Mouse (Mus musculus) MEL (cell line): ENCODE data around the gene Tnrc18. TPM values are rescaled to one million over a fixed set of nuclear protein-coding genes. Genes with fewer than 3 reads are reported as not detected.

Experiments
- DNase-seq: peaks from one replicate; pipeline ENCODE4 v3.0.0; 2011; ENCODE audit warnings: low read depth, low spot score
- H3K27ac ChIP-seq: 2 replicates; pipeline ENCODE4 v1.5.1; 2012; ENCODE audit warnings: low read depth, mild to moderate bottlenecking, control low read depth, low read length, moderate library complexity; ENCODE audit not compliant: control insufficient read depth
- H3K27me3 ChIP-seq, 2 experiments: fragments of 150-350 bp in 1 of 2; sonication (generic) in 1 of 2; 2 replicates each; pipeline ENCODE4 v1.6.1; 2012; ENCODE audit warnings: low read length in 2 of 2, mild to moderate bottlenecking in 2 of 2, improper control_type of control experiment in 1 of 2, moderate library complexity in 1 of 2; ENCODE audit not compliant: insufficient read depth in 2 of 2, control insufficient read depth in 1 of 2
- H3K36me3 ChIP-seq, 2 experiments: 2 replicates each; pipeline ENCODE4 v1.6.1; 2012 to 2014; ENCODE audit warnings: low read length in 2 of 2, improper control_type of control experiment in 1 of 2, inconsistent platforms in 1 of 2, mild to moderate bottlenecking in 1 of 2; ENCODE audit not compliant: insufficient read depth in 2 of 2, control insufficient read depth in 1 of 2
- H3K4me1 ChIP-seq, 2 experiments: fragments of 150-350 bp in 1 of 2; sonication (generic) in 1 of 2; 2 replicates each; pipeline ENCODE4 v1.6.1; 2012; ENCODE audit warnings: low read length in 2 of 2, improper control_type of control experiment in 1 of 2, mild to moderate bottlenecking in 1 of 2; ENCODE audit not compliant: insufficient read depth in 2 of 2, control insufficient read depth in 1 of 2
- H3K4me3 ChIP-seq, 2 experiments: fragments of 150-350 bp in 1 of 2; sonication (generic) in 1 of 2; 2 replicates each; pipeline ENCODE4 v1.5.1; 2012; ENCODE audit warnings: low read depth in 2 of 2, low read length in 2 of 2, mild to moderate bottlenecking in 2 of 2, moderate library complexity in 2 of 2, control low read depth in 1 of 2, improper control_type of control experiment in 1 of 2; ENCODE audit not compliant: control insufficient read depth in 1 of 2, insufficient read depth in 1 of 2
- H3K79me2 ChIP-seq: 2 replicates; pipeline ENCODE4 v1.6.1; 2012; ENCODE audit warnings: mild to moderate bottlenecking, low read length, moderate library complexity; ENCODE audit not compliant: control insufficient read depth, poor library complexity, insufficient read depth
- H3K9ac ChIP-seq: 2 replicates; pipeline ENCODE4 v1.6.1; 2012; ENCODE audit warnings: low read depth, mild to moderate bottlenecking, control low read depth, low read length, moderate library complexity; ENCODE audit not compliant: control insufficient read depth, poor library complexity, severe bottlenecking
- H3K9me3 ChIP-seq: fragments of 150-350 bp; sonication (generic); replicated peaks from 2 replicates; pipeline ENCODE4 v1.6.1; 2012; ENCODE audit warnings: mild to moderate bottlenecking, low read length, improper control_type of control experiment, moderate library complexity; ENCODE audit not compliant: insufficient read depth
- BHLHE40 ChIP-seq: IDR thresholded peaks from 2 replicates; pipeline ENCODE4 v1.6.1; 2012; ENCODE audit warnings: low read depth, mild to moderate bottlenecking, inconsistent platforms, low read length, improper control_type of control experiment, borderline replicate concordance
- CHD1 ChIP-seq: IDR thresholded peaks from 2 replicates; pipeline ENCODE4 v1.6.1; 2012; ENCODE audit warnings: low read depth, mild to moderate bottlenecking, inconsistent platforms, low read length, improper control_type of control experiment
- CHD2 ChIP-seq: IDR thresholded peaks from 2 replicates; pipeline ENCODE4 v1.6.1; 2011; ENCODE audit warnings: low read length, improper control_type of control experiment
- E2F4 ChIP-seq: IDR thresholded peaks from 2 replicates; pipeline ENCODE4 v1.6.1; 2011; ENCODE audit warnings: low read depth, low read length, improper control_type of control experiment, borderline replicate concordance
- EP300 ChIP-seq, 2 experiments: IDR thresholded peaks; 2 replicates each; pipeline ENCODE4 v1.6.1; 2011; ENCODE audit warnings: improper control_type of control experiment in 2 of 2, low read length in 2 of 2, low read depth in 1 of 2, mild to moderate bottlenecking in 1 of 2
- ETS1 ChIP-seq: IDR thresholded peaks from 2 replicates; pipeline ENCODE4 v1.6.1; 2012; ENCODE audit warnings: low read depth, mild to moderate bottlenecking, inconsistent platforms, low read length, improper control_type of control experiment, moderate library complexity
- HCFC1 ChIP-seq: IDR thresholded peaks from 2 replicates; pipeline ENCODE4 v1.6.1; 2012; ENCODE audit warnings: low read depth, mild to moderate bottlenecking, inconsistent platforms, low read length, improper control_type of control experiment, moderate library complexity
- JUND ChIP-seq: IDR thresholded peaks from 2 replicates; pipeline ENCODE4 v1.6.1; 2011; ENCODE audit warnings: low read depth, mild to moderate bottlenecking, improper control_type of control experiment, low read length
- KAT2A ChIP-seq: conservative IDR thresholded peaks from 2 replicates; pipeline ENCODE4 v1.6.1; 2012; ENCODE audit warnings: low read depth, low read length, improper control_type of control experiment, inconsistent platforms
- MAFK ChIP-seq: IDR thresholded peaks from 2 replicates; pipeline ENCODE4 v1.6.1; 2011; ENCODE audit warnings: low read depth, mild to moderate bottlenecking, low read length, improper control_type of control experiment, borderline replicate concordance
- MAX ChIP-seq: IDR thresholded peaks from 2 replicates; pipeline ENCODE4 v1.6.1; 2011; ENCODE audit warnings: low read length, improper control_type of control experiment
- MEF2A ChIP-seq: IDR thresholded peaks from 2 replicates; pipeline ENCODE4 v1.6.1; 2014; ENCODE audit warnings: low read depth, mild to moderate bottlenecking, inconsistent platforms, low read length, improper control_type of control experiment; ENCODE audit not compliant: poor library complexity, insufficient replicate concordance, severe bottlenecking; ENCODE audit errors: extremely low read depth
- MXI1 ChIP-seq: IDR thresholded peaks from 2 replicates; pipeline ENCODE4 v1.6.1; 2011; ENCODE audit warnings: mild to moderate bottlenecking, low read depth, low read length, improper control_type of control experiment
- MYB ChIP-seq: IDR thresholded peaks from 2 replicates; pipeline ENCODE4 v1.6.1; 2011; ENCODE audit warnings: mild to moderate bottlenecking, low read depth, low read length, improper control_type of control experiment
- NRF1 ChIP-seq: IDR thresholded peaks from 2 replicates; pipeline ENCODE4 v1.6.1; 2014; ENCODE audit warnings: low read depth, mild to moderate bottlenecking, inconsistent platforms, low read length, improper control_type of control experiment, moderate library complexity; ENCODE audit not compliant: poor library complexity, insufficient read depth, severe bottlenecking
- POLR2A ChIP-seq, 2 experiments: IDR thresholded peaks; 2 replicates each; pipeline ENCODE4 v1.6.1; 2011 to 2012; ENCODE audit warnings: low read length in 2 of 2, mild to moderate bottlenecking in 2 of 2, control low read depth in 1 of 2, improper control_type of control experiment in 1 of 2, low read depth in 1 of 2, moderate library complexity in 1 of 2; ENCODE audit not compliant: control insufficient read depth in 1 of 2, insufficient read depth in 1 of 2, poor library complexity in 1 of 2
- POLR2AphosphoS2 ChIP-seq: IDR thresholded peaks from 2 replicates; pipeline ENCODE4 v1.6.1; 2011; ENCODE audit warnings: low read length, improper control_type of control experiment
- POLR2AphosphoS5 ChIP-seq: IDR thresholded peaks from 2 replicates; pipeline ENCODE4 v1.6.1; 2012; ENCODE audit warnings: low read depth, borderline replicate concordance, mild to moderate bottlenecking, inconsistent platforms, low read length, moderate library complexity, mixed read lengths
- RCOR1 ChIP-seq: IDR thresholded peaks from 2 replicates; pipeline ENCODE4 v1.6.1; 2012; ENCODE audit warnings: low read depth, mild to moderate bottlenecking, inconsistent platforms, low read length, improper control_type of control experiment
- SIN3A ChIP-seq: IDR thresholded peaks from 2 replicates; pipeline ENCODE4 v1.6.1; 2012; ENCODE audit warnings: low read length, improper control_type of control experiment, inconsistent platforms
- SMC3 ChIP-seq: IDR thresholded peaks from 2 replicates; pipeline ENCODE4 v1.6.1; 2011; ENCODE audit warnings: low read depth, low read length, improper control_type of control experiment
- TBP ChIP-seq: IDR thresholded peaks from 2 replicates; pipeline ENCODE4 v1.8.0; 2011; ENCODE audit warnings: low read depth, low read length, improper control_type of control experiment
- UBTF ChIP-seq: IDR thresholded peaks from 2 replicates; pipeline ENCODE4 v1.6.1; 2012; ENCODE audit warnings: low read depth, mild to moderate bottlenecking, inconsistent platforms, low read length, improper control_type of control experiment, moderate library complexity, borderline replicate concordance; ENCODE audit not compliant: insufficient read depth
- USF1 ChIP-seq: IDR thresholded peaks from 2 replicates; pipeline ENCODE4 v1.6.1; 2014; ENCODE audit warnings: low read depth, mild to moderate bottlenecking, inconsistent platforms, low read length, improper control_type of control experiment, moderate library complexity
- USF2 ChIP-seq, 2 experiments: IDR thresholded peaks; 2 replicates each; pipeline ENCODE4 v1.6.1; 2011 to 2012; ENCODE audit warnings: improper control_type of control experiment in 2 of 2, low read length in 2 of 2, borderline replicate concordance in 1 of 2, inconsistent platforms in 1 of 2, low read depth in 1 of 2, mild to moderate bottlenecking in 1 of 2; ENCODE audit not compliant: insufficient read depth in 1 of 2
- ZMIZ1 ChIP-seq: IDR thresholded peaks from 2 replicates; pipeline ENCODE4 v1.6.1; 2012; ENCODE audit warnings: low read depth, mild to moderate bottlenecking, inconsistent platforms, low read length, improper control_type of control experiment, moderate library complexity
- polyA plus RNA-seq, 2 experiments: library from polyadenylated mRNA; stranded (reverse) in 1 of 2; unstranded in 1 of 2; fragments of >175 nt in 1 of 2; fragments of >200 nt in 1 of 2; gene quantifications; 2 replicates each; pipeline versions ENCODE4 v1.2.1 to v1.2.4; 2012; ENCODE audit warnings: low replicate concordance in 2 of 2, low read depth in 1 of 2; ENCODE audit not compliant: insufficient read length in 2 of 2, insufficient read depth in 1 of 2, missing spikeins in 1 of 2
- total RNA-seq: library from RNA; depleted of rRNA; stranded (reverse); fragments of 300-350 nt; gene quantifications from 2 replicates; pipeline ENCODE4 v1.2.3, GENCODE M21; 2012

The Tnrc18 gene
- total and polyA plus RNA-seq, 3 experiments, result 0.31 to 3.4 TPM; not detected in 1

DNA sequence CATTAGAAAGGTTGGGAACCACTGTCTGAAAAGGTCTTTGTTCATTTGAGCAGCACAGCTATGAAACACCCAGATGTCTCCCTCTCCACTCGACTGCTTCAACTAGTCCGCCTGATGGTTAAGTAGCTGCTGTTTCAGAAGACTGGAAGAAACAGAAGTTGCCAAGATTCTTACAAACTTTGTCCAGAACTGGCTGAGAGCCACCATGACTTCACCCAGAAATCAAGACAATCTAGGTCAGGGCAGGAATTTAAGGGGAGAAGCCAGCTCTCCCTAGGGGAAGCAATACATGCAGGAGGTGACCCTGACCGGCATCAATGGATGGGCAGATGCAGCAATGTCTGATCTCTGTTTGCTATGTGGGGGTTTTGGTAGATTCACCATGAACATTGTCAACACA, 135.6 kb downstream of the Tnrc18 start:
- Histone ChIP-seq H3K9me3 (no peaks in the 10 kb centered on the region), H3K4me1 (no peaks in the 10 kb centered on the region), H3K79me2 (no peaks in the 10 kb centered on the region), H3K4me3 (no peak overlapping the region), H3K36me3 (no peaks in the 10 kb centered on the region), H3K27me3 (0 out of 4 replicates have a peak, but pooled peaks cover 0 to under 1% of the 10 kb centered on the region in 2 experiments), H3K9ac (no peak overlapping the region), H3K27ac (no peak overlapping the region)
- TF ChIP-seq KAT2A, result no peak
- TF ChIP-seq CHD2, result no peak
- no peak for TF ChIP-seq TBP
- no peak for TF ChIP-seq POLR2AphosphoS5
- no peak for TF ChIP-seq BHLHE40
- no peak for TF ChIP-seq UBTF
- no peak for TF ChIP-seq HCFC1
- TF ChIP-seq POLR2A (IDR thresholded peaks at IDR 0.05; ENCODE audit: control insufficient read depth in 1 of 2, insufficient read depth in 1 of 2, low read depth in 1 of 2, low read length in 2 of 2, poor library complexity in 1 of 2), result no peak
- no peak for TF ChIP-seq SMC3
- no peak for TF ChIP-seq MYB
- no peak for TF ChIP-seq JUND
- no peak for TF ChIP-seq SIN3A
- TF ChIP-seq MXI1, result no peak
- TF ChIP-seq USF1, result no peak
- DNase-seq, result no peak

DNA sequence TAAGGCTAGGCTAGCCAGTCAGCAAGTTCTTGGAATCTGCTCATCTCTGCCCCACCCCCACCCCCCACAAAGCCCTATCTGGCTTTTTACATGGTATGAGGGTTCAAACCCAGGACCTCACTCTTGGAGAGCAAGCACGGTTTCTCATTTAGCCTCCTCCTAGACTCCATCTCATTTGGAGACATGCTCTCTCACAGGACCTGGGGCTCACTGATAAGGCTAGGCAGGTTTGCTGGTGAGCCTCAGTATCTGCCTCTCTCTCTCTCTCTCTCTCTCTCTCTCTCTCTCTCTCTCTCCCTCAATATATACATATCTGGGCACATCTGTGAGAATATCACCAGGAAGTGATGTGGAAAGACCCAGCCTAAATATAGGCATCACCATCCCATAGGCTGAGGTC, 138.4 kb downstream of the Tnrc18 start:
- no peaks in the 10 kb centered on the region for H3K9me3 ChIP-seq
- H3K36me3 ChIP-seq, result no peaks in the 10 kb centered on the region
- no peaks in the 10 kb centered on the region for H3K27me3 ChIP-seq
- H3K9ac ChIP-seq, result no peak overlapping the region
- no peak overlapping the region for H3K4me3 ChIP-seq
- no peak for TF ChIP-seq RCOR1
- TF ChIP-seq MYB, result no peak
- TF ChIP-seq JUND, result no peak
- no peak for TF ChIP-seq MAX
- TF ChIP-seq UBTF, result no peak
- TF ChIP-seq CHD1, result no peak
- no peak for TF ChIP-seq HCFC1
- no peak for TF ChIP-seq MXI1
- no peak for TF ChIP-seq MEF2A
- no peak for TF ChIP-seq MAFK
- TF ChIP-seq ZMIZ1, result no peak
- TF ChIP-seq USF2 (IDR thresholded peaks at IDR 0.05; ENCODE audit: borderline replicate concordance in 1 of 2, insufficient read depth in 1 of 2, low read depth in 1 of 2, low read length in 2 of 2), result no peak
- TF ChIP-seq KAT2A, result no peak
- TF ChIP-seq E2F4, result no peak
- no peak for TF ChIP-seq EP300 (IDR thresholded peaks at IDR 0.05; ENCODE audit: low read depth in 1 of 2, low read length in 2 of 2)
- TF ChIP-seq NRF1, result no peak
- TF ChIP-seq ETS1, result no peak
- no peak for TF ChIP-seq POLR2AphosphoS2
- TF ChIP-seq, all 39 proteins: peak for 0
- no peak for DNase-seq
- no peaks in the 10 kb centered on the region for H3K79me2 ChIP-seq
- no peaks in the 10 kb centered on the region for H3K4me1 ChIP-seq
- no peak overlapping the region for H3K27ac ChIP-seq
